Mouse (Mus musculus) liver, embryonic 11.5 days (tissue): ENCODE measurements around the gene Itfg1. TPM values are rescaled to one million over a fixed set of nuclear protein-coding genes. Genes with fewer than 3 reads are reported as not detected.

Experiments used
- ATAC-seq: fragments of 200-750 bp; cut with Nextera tagmentation; replicated peaks from 2 replicates; pipeline ENCODE4 v1.8.0; 2017; ENCODE audit warnings: moderate number of reproducible peaks, mild to moderate bottlenecking, moderate TSS enrichment, moderate library complexity; ENCODE audit not compliant: low FRiP score
- DNase-seq: peaks from one replicate; pipeline ENCODE4 v3.0.0-alpha.2; 2017; ENCODE audit warnings: low spot score
- H3K27ac ChIP-seq: fragments of 300-500 bp; sonication (generic); 2 replicates; pipeline ENCODE4 v1.5.1; 2014; ENCODE audit warnings: mild to moderate bottlenecking, low read depth, low read length, control low read depth
- H3K27me3 ChIP-seq: fragments of 300-500 bp; sonication (generic); replicated peaks from 2 replicates; pipeline ENCODE4 v1.6.1; 2014; ENCODE audit warnings: low read length, mixed read lengths; ENCODE audit not compliant: control insufficient read depth, insufficient read depth
- H3K36me3 ChIP-seq: fragments of 300-500 bp; sonication (generic); 2 replicates; pipeline ENCODE4 v1.6.1; 2014; ENCODE audit warnings: mild to moderate bottlenecking, low read length, moderate library complexity, mixed read lengths; ENCODE audit not compliant: control insufficient read depth, insufficient read depth
- H3K4me1 ChIP-seq: fragments of 300-500 bp; sonication (generic); replicated peaks from 2 replicates; pipeline ENCODE4 v1.6.1; 2014; ENCODE audit warnings: low read length, mixed read lengths; ENCODE audit not compliant: control insufficient read depth, insufficient read depth
- H3K4me2 ChIP-seq: fragments of 300-500 bp; sonication (generic); 2 replicates; pipeline ENCODE4 v1.6.1; 2014; ENCODE audit warnings: mild to moderate bottlenecking, control low read depth, moderate library complexity
- H3K4me3 ChIP-seq: fragments of 300-500 bp; sonication (generic); 2 replicates; pipeline ENCODE4 v1.5.1; 2014; ENCODE audit warnings: low read depth, low read length, control low read depth
- H3K9ac ChIP-seq: fragments of 300-500 bp; sonication (generic); 2 replicates; pipeline ENCODE4 v1.6.1; 2014; ENCODE audit warnings: low read depth, low read length, control low read depth
- H3K9me3 ChIP-seq: fragments of 300-500 bp; sonication (generic); 2 replicates; pipeline ENCODE4 v1.6.1; 2016; ENCODE audit warnings: low read length, inconsistent platforms, mixed read lengths; ENCODE audit not compliant: control insufficient read depth
- WGBS: fragments of 180-500 bp; shearing (Covaris S2); extraction: QIAGEN DNeasy Blood & Tissue Kit; methylation state at CpG from one replicate; pipeline ENCODE4 v1.1.7; 2014; 5-methylcytosine and 5-hydroxymethylcytosine counted together
- polyA plus RNA-seq: library from polyadenylated mRNA; unstranded; fragments of >200 nt; fragmentation: Nextera tagmentation; extraction: Ambion mirVana; gene quantifications from 2 replicates; pipeline ENCODE4 v1.2.1, GENCODE M21; 2014

Itfg1 gene
- polyA plus RNA-seq, 1 experiment from 2014 or later: 42.4 TPM

GRCm38 (mm10) chr8:85788341-85788740 is 52.4 kb downstream of the Itfg1 start:
- Histone ChIP-seq H3K36me3 (no peaks in the 10 kb centered on the region; the same call in 1 of the 2 replicates), H3K9me3 (no peaks in the 10 kb centered on the region)
- ATAC-seq: no peak

GRCm38 (mm10) chr8:85787909-85788308 is 52.8 kb downstream of the Itfg1 start:
- DNase-seq: no peak

More at GRCm38 (mm10) chr8:85788341-85788740, 52.4 kb downstream of the Itfg1 start:
- 90% methylated on average over 3 of the region's 3 CpGs for WGBS
- H3K27me3 ChIP-seq: no peaks in the 10 kb centered on the region
- no peak overlapping the region for H3K27ac ChIP-seq
- no peak overlapping the region for H3K4me2 ChIP-seq
- H3K4me3 ChIP-seq: no peak overlapping the region
- no peaks in the 10 kb centered on the region for H3K4me1 ChIP-seq
- no peak for DNase-seq
- H3K9ac ChIP-seq: no peak overlapping the region

DNA sequence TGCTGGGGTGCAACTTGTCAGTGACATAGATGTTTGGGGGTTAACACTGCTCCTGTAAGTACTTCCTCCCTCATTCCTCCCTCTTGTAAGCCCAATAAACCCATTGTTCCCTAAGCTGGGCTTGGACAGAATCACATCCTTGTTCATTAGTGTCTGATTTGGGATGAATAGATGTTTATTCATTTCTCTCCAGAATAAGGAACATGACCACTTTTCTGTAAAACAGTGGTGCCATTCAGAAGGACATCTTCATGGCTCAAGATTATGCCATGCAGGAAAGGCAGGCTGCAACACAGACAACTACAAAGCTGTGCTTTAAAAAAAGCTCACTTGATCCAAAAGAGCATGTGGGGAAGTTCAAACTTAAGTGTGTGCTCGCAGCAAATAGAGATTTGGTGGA is 55.2 kb downstream of the Itfg1 start:
- H3K27ac ChIP-seq: no peak overlapping the region
- no peaks in the 10 kb centered on the region for H3K27me3 ChIP-seq
- H3K9ac ChIP-seq: no peak overlapping the region
- ATAC-seq (no peak), DNase-seq (no peak)
- H3K4me3 ChIP-seq: no peak overlapping the region
- no peaks in the 10 kb centered on the region for H3K9me3 ChIP-seq
- H3K4me2 ChIP-seq: no peak overlapping the region
- no peaks in the 10 kb centered on the region for H3K4me1 ChIP-seq
- no peaks in the 10 kb centered on the region for H3K36me3 ChIP-seq
- 80% methylated on average over 1 of the region's 1 CpGs for WGBS

More at GRCm38 (mm10) chr8:85787909-85788308, 52.8 kb downstream of the Itfg1 start:
- H3K36me3 ChIP-seq: no peaks in the 10 kb centered on the region; the same call in 1 of the 2 replicates
- no peaks in the 10 kb centered on the region for H3K4me1 ChIP-seq
- no peaks in the 10 kb centered on the region for H3K9me3 ChIP-seq
- no peak overlapping the region for H3K9ac ChIP-seq
- no peak for ATAC-seq
- H3K27me3 ChIP-seq: no peaks in the 10 kb centered on the region
- H3K4me2 ChIP-seq: no peak overlapping the region
- WGBS: 87% methylated on average over 3 of the region's 4 CpGs
- H3K4me3 ChIP-seq: no peak overlapping the region
- no peak overlapping the region for H3K27ac ChIP-seq

DNA sequence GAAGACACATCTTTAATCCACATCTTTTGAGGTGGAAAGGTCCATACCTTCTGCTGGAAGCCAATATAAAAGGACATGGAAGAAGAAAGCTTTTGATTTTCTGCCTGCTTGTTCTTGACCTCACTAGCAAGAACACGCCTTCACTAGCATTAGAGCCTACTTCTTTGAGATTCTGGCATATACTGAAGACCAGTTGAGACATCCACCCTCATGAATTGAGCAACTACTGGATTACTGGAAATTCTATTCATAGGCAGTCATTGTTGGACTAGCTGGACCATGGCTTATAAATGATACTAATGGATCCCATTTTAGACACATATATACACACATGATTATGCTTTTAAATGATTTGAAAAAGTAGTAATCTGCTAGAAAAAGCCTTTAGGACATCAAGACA is 56.9 kb downstream of the Itfg1 start:
- Histone ChIP-seq H3K9ac (no peak overlapping the region), H3K27ac (no peak overlapping the region), H3K27me3 (no peaks in the 10 kb centered on the region), H3K9me3 (no peaks in the 10 kb centered on the region), H3K4me1 (no peaks in the 10 kb centered on the region), H3K36me3 (no peaks in the 10 kb centered on the region), H3K4me2 (no peak overlapping the region), H3K4me3 (no peak overlapping the region)
- no peak for ATAC-seq
- no peak for DNase-seq
- 82% methylated on average over 1 of the region's 1 CpGs for WGBS

DNA sequence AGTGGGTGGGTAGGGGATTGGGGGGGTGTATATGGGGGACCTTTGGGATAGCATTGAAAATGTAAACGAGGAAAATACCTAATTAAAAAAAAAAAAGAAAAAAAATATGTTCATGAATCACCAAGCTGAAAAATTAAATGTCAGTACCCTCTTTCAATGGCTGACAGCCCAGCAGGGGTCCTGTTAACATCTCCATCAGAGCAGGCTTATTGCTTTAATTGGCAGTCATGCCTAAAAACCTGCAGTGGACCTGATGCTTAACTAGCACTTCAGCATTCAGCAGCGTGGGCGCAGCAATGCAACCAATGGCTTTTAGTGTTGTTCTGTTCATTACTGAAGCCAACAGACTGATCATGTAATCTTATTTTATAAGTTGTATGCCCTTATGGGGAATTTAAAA is 60.6 kb downstream of the Itfg1 start:
- ATAC-seq (no peak), DNase-seq (no peak)
- no peaks in the 10 kb centered on the region for H3K36me3 ChIP-seq
- H3K4me1 ChIP-seq: no peaks in the 10 kb centered on the region
- WGBS: 86% methylated on average over 3 of the region's 3 CpGs
- no peaks in the 10 kb centered on the region for H3K27me3 ChIP-seq
- H3K9ac ChIP-seq: no peak overlapping the region
- H3K9me3 ChIP-seq: no peaks in the 10 kb centered on the region
- no peak overlapping the region for H3K4me3 ChIP-seq
- H3K27ac ChIP-seq: no peak overlapping the region
- H3K4me2 ChIP-seq: no peak overlapping the region

DNA sequence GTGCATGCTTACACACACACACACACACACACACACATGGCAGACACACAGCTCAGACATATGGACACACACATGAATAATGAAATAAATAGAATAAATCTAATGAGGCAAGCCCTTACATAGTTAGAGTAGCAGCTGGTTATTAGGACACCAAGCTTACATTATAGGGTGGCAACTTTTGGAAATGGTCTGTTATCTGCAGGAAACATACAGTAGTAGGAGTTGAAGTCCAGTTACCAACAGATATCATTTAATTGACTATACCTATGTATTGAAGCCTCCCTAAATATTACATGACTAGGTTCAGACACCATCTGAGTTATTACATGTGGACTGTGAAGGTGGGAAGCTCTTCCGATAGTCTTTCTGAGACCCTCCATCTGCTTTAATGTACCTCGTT is 95.7 kb downstream of the Itfg1 start:
- H3K4me3 ChIP-seq: no peak overlapping the region
- no peaks in the 10 kb centered on the region for H3K9me3 ChIP-seq
- H3K4me2 ChIP-seq: no peak overlapping the region
- H3K4me1 ChIP-seq: no peaks in the 10 kb centered on the region
- no peaks in the 10 kb centered on the region for H3K27me3 ChIP-seq
- 88% methylated on average over 2 of the region's 2 CpGs for WGBS
- no peak overlapping the region for H3K9ac ChIP-seq
- H3K36me3 ChIP-seq: no peaks in the 10 kb centered on the region
- no peak overlapping the region for H3K27ac ChIP-seq
- DNase-seq: no peak
- ATAC-seq: peak; percentile 80

DNA sequence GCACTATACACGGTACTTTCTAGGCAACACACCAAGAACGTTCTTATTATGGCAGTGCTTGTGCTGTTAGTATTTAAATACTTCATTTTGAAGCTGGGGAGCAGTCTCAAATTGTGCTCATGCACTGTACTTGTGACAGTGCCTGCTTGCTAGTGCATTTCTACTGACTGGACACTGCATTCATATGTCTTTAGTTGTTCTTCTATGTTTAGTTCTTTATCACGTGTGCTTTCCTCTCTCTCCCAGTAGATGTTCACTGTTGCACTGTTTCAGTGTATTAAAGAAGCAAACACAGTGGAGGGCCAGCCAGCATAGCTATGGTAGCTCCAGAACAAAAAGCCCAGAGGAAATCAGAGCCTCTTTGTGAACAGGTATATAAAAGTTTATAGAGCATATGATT is 110.2 kb downstream of the Itfg1 start:
- H3K4me3 ChIP-seq: no peak overlapping the region
- no peaks in the 10 kb centered on the region for H3K36me3 ChIP-seq
- H3K27ac ChIP-seq: no peak overlapping the region
- H3K27me3 ChIP-seq: no peaks in the 10 kb centered on the region
- no peak overlapping the region for H3K9ac ChIP-seq
- ATAC-seq (no peak), DNase-seq (no peak)
- H3K4me2 ChIP-seq: no peak overlapping the region
- 89% methylated on average over 3 of the region's 3 CpGs for WGBS
- no peaks in the 10 kb centered on the region for H3K4me1 ChIP-seq
- H3K9me3 ChIP-seq: no peaks in the 10 kb centered on the region

- 81% methylated on average over 5 of the region's 5 CpGs for WGBS
- ATAC-seq (no peak), DNase-seq (no peak)
- no peaks in the 10 kb centered on the region for H3K27me3 ChIP-seq
- H3K9me3 ChIP-seq: no peaks in the 10 kb centered on the region
- H3K27ac ChIP-seq: no peak overlapping the region
- H3K9ac ChIP-seq: no peak overlapping the region
- H3K36me3 ChIP-seq: no peaks in the 10 kb centered on the region
- H3K4me1 ChIP-seq: no peaks in the 10 kb centered on the region
- H3K4me3 ChIP-seq: no peak overlapping the region
- H3K4me2 ChIP-seq: no peak overlapping the region
These were observed 123.5 kb downstream of the Itfg1 start for GRCm38 (mm10) chr8:85717271-85717670.

DNA sequence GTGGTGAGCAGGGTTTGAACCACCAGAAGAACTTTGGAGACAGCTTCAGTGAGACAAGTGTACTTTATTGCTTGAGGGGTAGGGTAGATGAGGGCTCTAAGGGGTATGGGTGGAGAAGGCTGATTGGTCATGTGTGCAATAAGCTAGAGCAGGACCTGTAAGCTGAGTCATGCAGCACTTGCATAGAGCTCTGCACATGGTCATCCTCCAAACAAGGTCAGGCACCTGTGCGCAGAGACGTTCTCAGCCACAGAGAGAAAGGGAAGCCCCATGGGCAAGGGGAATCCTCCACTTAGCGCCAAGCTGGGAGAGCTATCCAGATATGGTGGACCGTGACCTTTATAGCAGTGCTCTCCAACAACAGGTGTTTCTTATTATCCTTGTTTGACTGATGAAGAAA is 124.0 kb downstream of the Itfg1 start:
- WGBS: 87% methylated on average over 4 of the region's 4 CpGs

More for the DNA sequence above, 124.0 kb downstream of the Itfg1 start:
- no peak overlapping the region for H3K4me2 ChIP-seq
- no peaks in the 10 kb centered on the region for H3K4me1 ChIP-seq
- ATAC-seq (no peak), DNase-seq (no peak)
- H3K9me3 ChIP-seq: no peaks in the 10 kb centered on the region
- no peaks in the 10 kb centered on the region for H3K36me3 ChIP-seq
- H3K27ac ChIP-seq: no peak overlapping the region
- H3K4me3 ChIP-seq: no peak overlapping the region
- no peaks in the 10 kb centered on the region for H3K27me3 ChIP-seq
- H3K9ac ChIP-seq: no peak overlapping the region
